Mouse (Mus musculus) bone marrow, adult 2 months (tissue): Measurements from ENCODE around the gene Hras.

ENCODE experiments used
- CTCF ChIP-seq: fragments of 200-500 bp; IDR thresholded peaks from 2 replicates; pipeline ENCODE4 v1.5.1; 2011; ENCODE audit warnings: low read length, control low read depth; ENCODE audit not compliant: control insufficient read depth, insufficient read depth
- POLR2A ChIP-seq: fragments of 200-500 bp; IDR thresholded peaks from 2 replicates; pipeline ENCODE4 v1.6.1; 2011; ENCODE audit warnings: low read depth, mild to moderate bottlenecking, control low read depth, low read length, borderline replicate concordance; ENCODE audit not compliant: control insufficient read depth

DNA sequence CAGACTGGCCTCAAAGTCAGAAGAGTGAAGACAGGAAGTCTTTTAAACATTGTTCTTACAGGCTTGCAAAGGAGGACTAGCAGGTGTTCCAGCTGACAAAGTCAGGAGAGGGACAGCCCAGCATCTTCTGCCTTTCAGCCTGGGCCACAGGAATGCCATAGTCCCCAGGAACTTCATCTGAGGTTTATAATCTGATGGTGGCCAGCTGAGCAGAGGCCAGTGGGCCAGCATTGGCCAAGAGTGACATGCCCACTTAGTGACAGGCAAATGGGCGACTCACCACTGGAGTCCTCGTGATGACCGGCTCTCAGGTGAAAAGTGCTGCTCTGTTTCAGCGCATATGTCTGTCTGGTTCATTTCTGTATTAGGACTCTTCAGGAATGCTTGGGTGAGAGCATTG lies 36.8 kb upstream of the Hras start:
- TF ChIP-seq CTCF: no peak
- TF ChIP-seq POLR2A: no peak
